Mouse (Mus musculus) kidney, postnatal 0 days (tissue): ENCODE measurements around the gene Gm13287. TPM values are rescaled to one million over a fixed set of nuclear protein-coding genes. Genes with fewer than 3 reads are reported as not detected.

Source experiments
- ATAC-seq: fragments of 200-750 bp; cut with Nextera tagmentation; replicated peaks from 2 replicates; pipeline ENCODE4 v1.8.0; 2017; ENCODE audit warnings: low read depth, moderate number of reproducible peaks, moderate TSS enrichment, moderate library complexity; ENCODE audit not compliant: low FRiP score
- DNase-seq: peaks from one replicate; pipeline ENCODE4 v3.0.0-alpha.2; 2016; ENCODE audit warnings: low spot score
- H3K27ac ChIP-seq: fragments of 300-500 bp; sonication (generic); 2 replicates; pipeline ENCODE4 v1.5.1; 2014; ENCODE audit warnings: mild to moderate bottlenecking
- H3K27me3 ChIP-seq: fragments of 300-500 bp; sonication (generic); 2 replicates; pipeline ENCODE4 v1.6.1; 2014; ENCODE audit warnings: low read length, mixed read lengths; ENCODE audit not compliant: insufficient read depth
- H3K36me3 ChIP-seq: fragments of 300-500 bp; sonication (generic); 2 replicates; pipeline ENCODE4 v1.6.1; 2014; ENCODE audit warnings: low read length, mixed read lengths; ENCODE audit not compliant: insufficient read depth
- H3K4me1 ChIP-seq: fragments of 300-500 bp; sonication (generic); replicated peaks from 2 replicates; pipeline ENCODE4 v1.6.1; 2014; ENCODE audit warnings: antibody characterized with exemption, low read length, mixed read lengths; ENCODE audit not compliant: insufficient read depth
- H3K4me2 ChIP-seq: fragments of 300-500 bp; sonication (generic); 2 replicates; pipeline ENCODE4 v1.6.1; 2014; ENCODE audit warnings: mild to moderate bottlenecking, low read length, moderate library complexity, mixed read lengths
- H3K4me3 ChIP-seq: fragments of 300-500 bp; sonication (generic); replicated peaks from 2 replicates; pipeline ENCODE4 v1.5.1; 2014; ENCODE audit warnings: low read depth, low read length
- H3K9ac ChIP-seq: fragments of 300-500 bp; sonication (generic); 2 replicates; pipeline ENCODE4 v1.6.1; 2014; ENCODE audit warnings: low read depth, low read length
- H3K9me3 ChIP-seq: fragments of 300-500 bp; sonication (generic); replicated peaks from 2 replicates; pipeline ENCODE4 v1.6.1; 2016; ENCODE audit warnings: low read length, inconsistent platforms, mixed read lengths
- CTCF ChIP-seq: IDR thresholded peaks from 2 replicates; pipeline ENCODE4 v1.5.1; 2016; ENCODE audit warnings: antibody characterized with exemption, low read depth, mild to moderate bottlenecking, moderate library complexity
- WGBS: fragments of 180-500 bp; shearing (Covaris S2); extraction: QIAGEN DNeasy Blood & Tissue Kit; methylation state at CpG from one replicate; pipeline ENCODE4 v1.1.7; 2014; 5-methylcytosine and 5-hydroxymethylcytosine counted together
- polyA plus RNA-seq: library from polyadenylated mRNA; unstranded; fragments of >200 nt; fragmentation: Nextera tagmentation; extraction: Ambion mirVana; gene quantifications from 2 replicates; pipeline ENCODE4 v1.2.1, GENCODE M21; 2015

The Gm13287 gene
- polyA plus RNA-seq, 1 experiment from 2014 or later = not detected

DNA sequence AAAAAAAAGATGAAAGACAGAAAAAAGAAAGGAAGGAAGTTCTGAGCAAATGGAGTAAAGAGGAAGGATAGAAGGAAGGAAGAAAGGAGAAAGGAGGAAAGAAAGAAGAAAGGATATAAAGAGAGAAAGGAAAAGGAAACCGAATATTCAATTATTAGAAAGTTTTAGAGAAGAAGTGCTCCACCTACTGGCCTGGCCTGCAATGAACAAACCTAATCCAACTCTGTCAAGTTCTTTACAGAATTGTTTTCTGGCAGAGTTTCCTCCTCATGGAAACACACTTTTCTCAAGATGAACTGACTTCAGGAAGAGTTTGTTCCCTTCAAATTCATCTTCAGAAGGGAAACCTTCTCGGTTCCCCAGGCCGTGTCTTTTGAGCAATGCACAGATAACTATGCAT is 35.8 kb downstream of the Gm13287 start:
- no peak overlapping the region for H3K4me3 ChIP-seq
- no peaks in the 10 kb centered on the region for H3K4me1 ChIP-seq
- H3K36me3 ChIP-seq = no peaks in the 10 kb centered on the region
- H3K9ac ChIP-seq = no peak overlapping the region
- H3K9me3 ChIP-seq = no peaks in the 10 kb centered on the region
- no peak overlapping the region for H3K4me2 ChIP-seq
- H3K27me3 ChIP-seq = 0 out of 2 replicates have a peak, but pooled peaks cover 3% of the 10 kb centered on the region
- DNase-seq = peak; percentile 38
- WGBS = 46% methylated on average over 3 of the region's 3 CpGs
- peak; percentile 72 for TF ChIP-seq CTCF
- no peak overlapping the region for H3K27ac ChIP-seq
- ATAC-seq = no peak

DNA sequence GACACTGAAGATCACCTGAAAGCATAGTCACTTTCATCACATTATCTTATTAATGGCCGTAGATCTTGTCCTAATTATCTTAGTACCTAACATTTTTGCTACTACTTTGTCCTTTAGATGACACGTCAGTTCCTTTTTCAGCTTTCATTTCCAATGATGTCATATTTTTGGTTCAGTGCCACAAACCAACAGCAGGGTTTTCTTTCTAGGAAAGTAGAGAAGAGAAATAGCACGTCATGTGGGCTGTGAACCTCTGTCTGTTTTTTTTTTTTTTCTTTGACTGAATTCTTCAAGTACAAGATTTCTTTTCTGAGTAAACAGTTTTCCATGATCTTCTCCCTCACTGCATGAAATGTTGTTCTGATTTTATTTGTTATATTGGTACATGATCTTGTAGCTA is 37.0 kb downstream of the Gm13287 start:
- H3K36me3 ChIP-seq = no peaks in the 10 kb centered on the region
- H3K27me3 ChIP-seq = 0 out of 2 replicates have a peak, but pooled peaks cover 3% of the 10 kb centered on the region
- no peak overlapping the region for H3K4me2 ChIP-seq
- DNase-seq = no peak
- H3K9ac ChIP-seq = no peak overlapping the region
- ATAC-seq = no peak
- no peak for TF ChIP-seq CTCF
- H3K4me1 ChIP-seq = no peaks in the 10 kb centered on the region
- no peak overlapping the region for H3K27ac ChIP-seq
- H3K4me3 ChIP-seq = no peak overlapping the region
- WGBS = 66% methylated on average over 3 of the region's 3 CpGs
- H3K9me3 ChIP-seq = no peaks in the 10 kb centered on the region

DNA sequence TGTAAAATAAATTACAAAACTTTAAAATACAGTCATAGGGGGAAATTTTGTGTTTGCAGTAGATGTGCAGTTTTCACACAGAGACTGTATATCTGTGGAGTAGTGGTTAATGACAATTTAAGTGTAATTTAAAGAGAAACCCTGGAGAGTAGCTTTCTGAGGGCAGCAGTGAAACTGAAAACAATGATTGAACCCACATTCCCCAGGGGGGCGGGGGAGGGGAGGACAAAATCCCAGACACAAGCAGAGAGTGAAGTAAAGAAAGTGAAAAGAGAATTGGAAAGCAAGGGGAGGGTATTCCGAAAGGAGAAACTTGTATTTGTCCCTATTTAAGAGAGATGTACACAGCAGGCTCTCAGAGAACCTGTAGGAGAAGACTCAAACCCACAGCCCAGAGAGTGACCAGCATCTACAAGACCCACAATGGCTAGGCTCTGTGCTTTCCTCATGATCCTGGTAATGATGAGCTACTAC is 38.4 kb downstream of the Gm13287 start, which contains the start of gene Ifna4:
Gene Ifna4, plus strand, starts transcription at position 424 of the 474 bp plus-strand sequence.
- no peaks in the 10 kb centered on the region for H3K4me1 ChIP-seq
- DNase-seq (no peak), ATAC-seq (no peak)
- H3K36me3 ChIP-seq = no peaks in the 10 kb centered on the region
- H3K9ac ChIP-seq = no peak within 1 kb of the TSS
- WGBS = 75% methylated on average over 2 of the region's 2 CpGs
- H3K4me2 ChIP-seq = no peak within 1 kb of the TSS
- H3K4me3 ChIP-seq = no peak within 1 kb of the TSS
- no peak for TF ChIP-seq CTCF
- H3K9me3 ChIP-seq = no peaks in the 10 kb centered on the region
- H3K27me3 ChIP-seq = 0 out of 2 replicates have a peak, but pooled peaks cover 3% of the 10 kb centered on the region
- H3K27ac ChIP-seq = no peak within 1 kb of the TSS

DNA sequence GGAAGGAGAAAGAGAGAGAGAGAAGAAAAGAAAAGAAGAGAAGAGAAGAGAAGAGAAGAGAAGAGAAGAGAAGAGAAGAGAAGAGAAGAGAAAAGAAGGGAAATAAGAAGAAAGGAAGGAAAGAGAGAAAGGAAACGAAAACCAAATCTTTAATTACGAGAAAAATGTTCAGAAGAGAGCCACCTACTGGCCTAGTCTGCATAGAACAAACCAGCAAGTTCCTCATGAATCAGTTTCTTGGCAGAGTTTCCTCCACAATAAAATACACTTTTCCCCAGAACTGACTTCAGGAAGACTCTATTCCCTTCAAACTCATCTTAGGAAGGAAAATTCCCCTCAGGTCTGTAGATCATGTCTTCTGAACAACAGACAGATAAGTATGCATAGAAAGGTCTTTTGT is 42.3 kb downstream of the Gm13287 start:
- 60% methylated on average over 2 of the region's 2 CpGs for WGBS
- Histone ChIP-seq H3K36me3 (no peaks in the 10 kb centered on the region), H3K27me3 (0 out of 2 replicates have a peak, but pooled peaks cover 3% of the 10 kb centered on the region), H3K4me1 (no peaks in the 10 kb centered on the region), H3K27ac (no peak overlapping the region), H3K4me3 (no peak overlapping the region), H3K9ac (no peak overlapping the region), H3K4me2 (no peak overlapping the region), H3K9me3 (no peaks in the 10 kb centered on the region)
- TF ChIP-seq CTCF = peak; percentile 40
- no peak for ATAC-seq
- no peak for DNase-seq

DNA sequence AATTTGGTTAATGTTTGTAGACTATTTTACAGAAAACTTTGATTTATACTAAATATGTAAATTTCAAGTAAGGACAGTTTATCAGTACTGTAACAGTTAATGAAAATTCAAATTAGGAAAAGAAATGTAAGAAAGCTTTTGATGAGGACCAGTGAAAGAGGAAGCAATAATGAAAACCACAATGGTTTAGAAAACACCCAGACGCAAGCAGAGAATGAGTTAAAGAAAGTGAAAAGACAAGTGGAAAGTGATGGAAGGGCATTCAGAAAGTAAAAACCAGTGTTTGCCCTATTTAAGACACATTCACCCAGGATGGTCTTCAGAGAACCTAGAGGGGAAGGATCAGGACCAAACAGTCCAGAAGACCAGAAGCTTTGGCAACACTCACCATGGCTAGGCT is 46.6 kb downstream of the Gm13287 start, which contains the start of gene Ifna1:
Gene Ifna1, plus strand, starts transcription at position 390 of the 400 bp plus-strand sequence.
- H3K4me1 ChIP-seq = no peaks in the 10 kb centered on the region

DNA sequence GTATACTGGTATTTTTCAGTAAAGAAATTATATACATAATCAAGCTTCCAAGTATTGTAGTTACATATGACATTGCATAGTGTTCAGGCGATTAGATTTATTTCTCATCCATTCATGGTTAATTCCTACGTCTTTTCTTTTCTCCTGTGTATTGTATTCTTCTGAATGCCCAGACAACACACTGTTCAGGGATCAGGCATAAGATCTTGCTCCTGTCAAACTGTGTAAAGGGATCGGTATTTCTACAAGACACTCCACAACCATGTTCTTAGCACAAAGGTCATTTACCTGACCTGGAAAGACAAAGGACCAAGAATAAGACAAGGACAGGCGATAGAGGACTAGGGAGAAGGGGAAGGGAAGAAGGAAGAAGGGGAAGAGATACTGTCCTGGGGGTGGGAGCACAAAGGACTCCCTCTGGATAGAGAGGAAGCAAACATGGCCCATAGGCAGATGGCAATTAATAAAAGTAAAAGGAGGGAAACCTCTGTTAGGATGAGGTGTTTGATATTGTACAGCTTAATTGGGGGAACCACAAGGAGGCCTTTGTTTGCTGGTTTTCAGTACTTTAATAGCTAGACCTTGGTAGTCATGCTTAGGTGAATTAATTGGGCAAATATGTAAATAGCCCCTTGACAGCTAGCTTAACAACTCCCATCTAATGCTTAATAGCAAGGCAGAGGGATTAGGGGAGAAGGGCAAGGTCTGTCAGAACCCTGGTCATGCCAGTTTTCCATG is 48.1 kb downstream of the Gm13287 start:
- 74% methylated on average over 4 of the region's 4 CpGs for WGBS
- no peak for TF ChIP-seq CTCF
- no peak overlapping the region for H3K4me3 ChIP-seq
- H3K27ac ChIP-seq = no peak overlapping the region
- no peak for DNase-seq
- H3K9ac ChIP-seq = no peak overlapping the region
- H3K4me2 ChIP-seq = no peak overlapping the region
- H3K4me1 ChIP-seq = no peaks in the 10 kb centered on the region
- ATAC-seq = no peak
- no peaks in the 10 kb centered on the region for H3K9me3 ChIP-seq
- no peaks in the 10 kb centered on the region for H3K36me3 ChIP-seq
- H3K27me3 ChIP-seq = no peaks in the 10 kb centered on the region

More for the DNA sequence above, 46.6 kb downstream of the Gm13287 start, which contains the start of gene Ifna1:
- H3K27ac ChIP-seq = no peak within 1 kb of the TSS
- no peak for TF ChIP-seq CTCF
- no peak within 1 kb of the TSS for H3K4me2 ChIP-seq
- 76% methylated on average over 1 of the region's 1 CpGs for WGBS
- H3K4me3 ChIP-seq = no peak within 1 kb of the TSS
- H3K27me3 ChIP-seq = no peaks in the 10 kb centered on the region
- no peak within 1 kb of the TSS for H3K9ac ChIP-seq
- no peaks in the 10 kb centered on the region for H3K36me3 ChIP-seq
- no peaks in the 10 kb centered on the region for H3K9me3 ChIP-seq
- no peak for DNase-seq
- ATAC-seq = no peak

Other genes starting within 250 kb of the Gm13287 start
- not detected in 2 replicates for gene Ifna15, start 245.0 kb upstream of the Gm13287 start, polyA plus RNA-seq
- not detected in 2 replicates for gene Ifna14, start 231.5 kb upstream of the Gm13287 start, polyA plus RNA-seq
- gene Ifna9, start 210.9 kb upstream of the Gm13287 start, polyA plus RNA-seq = not detected in 2 replicates
- gene Ifna12, start 199.9 kb upstream of the Gm13287 start, polyA plus RNA-seq = not detected in 2 replicates
- gene C87499, start 168.8 kb upstream of the Gm13287 start, polyA plus RNA-seq = not detected in 2 replicates
- gene Ifna13, start 158.8 kb upstream of the Gm13287 start, polyA plus RNA-seq = not detected in 2 replicates
- not detected in 2 replicates for gene Ifna16, start 126.3 kb upstream of the Gm13287 start, polyA plus RNA-seq
- not detected in 2 replicates for gene Ifna2, start 119.3 kb upstream of the Gm13287 start, polyA plus RNA-seq
- gene Ifnab, start 111.9 kb upstream of the Gm13287 start, polyA plus RNA-seq = not detected in 2 replicates
- 0.38 and 0.49 TPM in 2 replicates for gene Gm26566, start 81.4 kb upstream of the Gm13287 start, polyA plus RNA-seq
- 84.2 and 86.5 TPM in 2 replicates for gene Klhl9, start 80.8 kb upstream of the Gm13287 start, polyA plus RNA-seq
- 0.29 TPM in 1 of 2 replicates, not detected in the other for gene Gm13271, start 48.4 kb upstream of the Gm13287 start, polyA plus RNA-seq
- gene Gm13283, start 43.1 kb upstream of the Gm13287 start, polyA plus RNA-seq = 0.49 and 0.71 TPM in 2 replicates
- gene Gm13290, start 29.4 kb upstream of the Gm13287 start, polyA plus RNA-seq = 0.49 TPM in 1 of 2 replicates, not detected in the other
- not detected in 2 replicates for gene Gm13289, start 26.3 kb upstream of the Gm13287 start, polyA plus RNA-seq
- not detected in 2 replicates for gene Gm13272, start 23.4 kb upstream of the Gm13287 start, polyA plus RNA-seq
- gene Ifnz, start 21.1 kb upstream of the Gm13287 start, polyA plus RNA-seq = 0.14 and 0.46 TPM in 2 replicates
- gene Gm13276, start 17.5 kb upstream of the Gm13287 start, polyA plus RNA-seq = not detected in 2 replicates
- not detected in 2 replicates for gene Gm13277, start 14.6 kb upstream of the Gm13287 start, polyA plus RNA-seq
- gene Gm13278, start 11.7 kb upstream of the Gm13287 start, polyA plus RNA-seq = not detected in 2 replicates
- not detected in 2 replicates for gene Gm13275, start 8.8 kb upstream of the Gm13287 start, polyA plus RNA-seq
- not detected in 2 replicates for gene Gm13279, start 5.9 kb upstream of the Gm13287 start, polyA plus RNA-seq
- 1.3 TPM in 1 of 2 replicates, not detected in the other for gene Gm13285, start 3.6 kb upstream of the Gm13287 start, polyA plus RNA-seq
- 0.09 TPM in 1 of 2 replicates, not detected in the other for gene Gm13288, start 2.3 kb downstream of the Gm13287 start, polyA plus RNA-seq
- not detected in 2 replicates for gene Ifna7, start 13.0 kb downstream of the Gm13287 start, polyA plus RNA-seq
- gene Ifna11, start 16.7 kb downstream of the Gm13287 start, polyA plus RNA-seq = not detected in 2 replicates
- gene Ifna6, start 24.2 kb downstream of the Gm13287 start, polyA plus RNA-seq = not detected in 2 replicates
- gene Ifna5, start 32.3 kb downstream of the Gm13287 start, polyA plus RNA-seq = not detected in 2 replicates
- not detected in 2 replicates for gene Ifna4, start 38.6 kb downstream of the Gm13287 start, polyA plus RNA-seq
- gene Ifna1, start 46.8 kb downstream of the Gm13287 start, polyA plus RNA-seq = not detected in 2 replicates
- gene Ifne, start 76.9 kb downstream of the Gm13287 start, polyA plus RNA-seq = not detected in 2 replicates